Mouse (Mus musculus) layer of hippocampus, adult 2 months (tissue): Measurements from ENCODE around the gene Epha8. TPM values are rescaled to one million over a fixed set of nuclear protein-coding genes. Genes with fewer than 3 reads are reported as not detected.

Experiments
- DNase-seq, 2 experiments: peaks; one replicate each; pipeline ENCODE4 v3.0.0; 2022; ENCODE audit warnings: low spot score in 2 of 2
- H3K27ac ChIP-seq: fragments of 200-600 bp; 2 replicates; pipeline ENCODE4 v1.8.1; 2022
- H3K4me3 ChIP-seq: fragments of 200-600 bp; 2 replicates; pipeline ENCODE4 v1.8.1; 2022; ENCODE audit warnings: mild to moderate bottlenecking
- CTCF ChIP-seq: fragments of 200-600 bp; conservative IDR thresholded peaks from 2 replicates; pipeline ENCODE4 v1.8.1; 2022; ENCODE audit warnings: antibody characterized with exemption, mild to moderate bottlenecking, moderate library complexity
- total RNA-seq, 2 experiments: library from RNA; stranded (reverse); gene quantifications; 2 replicates each; pipeline ENCODE4 v1.2.3; 2021

The Epha8 gene
- total RNA-seq, 2 experiments from 2014 or later, result 1.4 to 2.7 TPM

DNA sequence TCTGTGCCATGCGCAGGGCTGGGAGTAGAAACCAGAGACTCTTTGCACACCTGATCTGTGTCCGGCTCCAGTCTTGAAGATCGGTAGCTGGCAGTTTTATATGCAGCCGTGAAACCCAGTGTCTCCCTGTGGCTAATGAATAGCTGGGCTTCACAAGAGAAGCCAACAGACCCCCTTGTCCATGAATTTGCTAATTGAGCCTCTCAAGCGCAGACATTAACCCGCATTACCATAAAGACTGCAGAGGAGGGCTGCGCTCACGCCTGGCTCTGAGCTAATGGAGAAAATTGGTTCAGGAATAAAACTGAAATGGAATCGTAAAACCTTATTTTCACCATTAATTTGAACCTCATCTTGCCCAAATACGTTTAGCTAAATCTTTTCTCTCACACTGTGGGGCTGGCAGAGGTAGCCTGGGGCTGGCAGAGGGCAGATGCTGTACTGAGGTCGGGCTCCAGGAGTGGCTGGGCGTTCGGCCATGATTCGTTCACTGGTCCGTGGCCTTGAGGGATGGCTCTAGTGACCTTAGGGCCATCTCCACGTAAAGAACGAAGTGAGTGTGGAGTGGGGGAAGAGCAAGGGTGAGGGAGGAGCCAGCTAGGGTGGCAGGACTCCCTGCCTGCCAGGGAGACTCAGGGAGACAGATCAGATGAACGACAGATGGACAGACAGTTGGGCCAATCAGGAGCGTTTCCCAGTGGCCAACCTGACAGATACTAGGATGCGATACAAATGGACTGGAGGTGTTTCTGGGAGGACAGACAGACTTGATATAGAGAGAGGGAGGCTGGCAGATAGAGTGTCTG is 40.1 kb downstream of the Epha8 start:
- DNase-seq, result no peak
- TF ChIP-seq CTCF, result no peak
- Histone ChIP-seq H3K27ac (no peak overlapping the region), H3K4me3 (no peak overlapping the region)

DNA sequence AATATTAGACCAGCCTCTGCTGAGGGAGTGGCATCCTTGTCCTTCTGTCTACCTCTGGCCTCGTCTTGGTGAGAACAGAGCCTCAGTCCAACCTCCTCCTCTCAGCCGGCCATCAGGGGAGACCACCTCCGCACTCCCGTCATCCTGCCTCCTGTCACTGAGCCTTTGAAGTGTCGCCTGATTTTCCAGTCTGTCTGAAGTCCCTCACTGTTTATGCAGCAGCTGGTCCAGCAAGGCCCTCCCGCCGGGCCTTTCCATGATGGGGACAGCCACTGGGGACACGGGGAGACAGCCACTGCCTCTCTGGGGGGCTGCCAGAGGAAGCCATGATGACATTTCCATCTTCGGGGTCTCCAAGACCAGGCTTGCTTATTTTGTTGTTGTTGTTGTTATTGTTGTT is 43.8 kb downstream of the Epha8 start:
- TF ChIP-seq CTCF, result no peak
- no peak overlapping the region for H3K27ac ChIP-seq
- H3K4me3 ChIP-seq, result no peak overlapping the region
- DNase-seq, result no peak

DNA sequence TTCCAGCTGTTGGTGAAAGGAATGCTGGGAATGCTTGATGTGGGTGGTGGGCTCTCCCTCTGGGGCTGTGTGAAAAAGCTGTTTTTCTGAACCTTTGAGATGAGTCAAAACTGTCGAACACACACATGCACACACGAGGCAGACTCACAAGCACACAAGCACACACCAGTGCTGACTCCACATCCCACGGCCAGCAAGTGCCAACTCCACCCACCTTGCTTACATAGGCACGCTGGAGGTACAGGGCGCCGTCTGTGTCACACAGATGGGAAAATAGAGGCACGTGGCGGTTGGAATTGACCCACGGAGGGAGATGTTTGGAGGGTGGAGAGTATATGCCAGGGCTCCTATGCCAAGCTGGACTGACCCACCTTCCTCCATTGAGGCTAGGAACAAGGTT is 44.8 kb downstream of the Epha8 start:
- Histone ChIP-seq H3K27ac (no peak overlapping the region), H3K4me3 (no peak overlapping the region)
- TF ChIP-seq CTCF, result no peak
- peak; percentile 32 to 56 for DNase-seq

DNA sequence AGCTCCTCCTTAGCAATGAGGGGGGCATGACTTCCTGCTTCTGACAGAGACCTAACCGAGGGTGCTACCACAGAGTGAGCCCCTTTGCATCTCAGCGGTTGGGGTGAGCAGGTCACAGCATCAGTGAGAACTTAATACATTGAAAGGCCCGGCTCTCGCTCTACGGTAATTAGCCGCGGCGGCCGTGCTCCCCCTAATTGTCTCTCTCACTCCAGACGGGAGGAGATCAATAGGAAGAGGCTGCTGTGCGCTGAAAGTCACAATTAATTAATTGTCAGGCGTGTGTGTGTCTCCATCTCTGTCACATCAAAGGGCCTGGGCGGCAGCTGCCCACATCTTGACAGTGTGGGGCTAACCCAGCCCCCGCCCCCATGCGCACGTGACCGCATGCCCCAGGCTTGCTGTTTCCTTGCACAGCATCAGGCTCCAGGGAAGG is 45.4 kb downstream of the Epha8 start:
- Histone ChIP-seq H3K4me3 (peak overlapping the region; percentile 13; the same call in 1 of the 2 replicates), H3K27ac (no peak overlapping the region)
- no peak for DNase-seq
- no peak for TF ChIP-seq CTCF

DNA sequence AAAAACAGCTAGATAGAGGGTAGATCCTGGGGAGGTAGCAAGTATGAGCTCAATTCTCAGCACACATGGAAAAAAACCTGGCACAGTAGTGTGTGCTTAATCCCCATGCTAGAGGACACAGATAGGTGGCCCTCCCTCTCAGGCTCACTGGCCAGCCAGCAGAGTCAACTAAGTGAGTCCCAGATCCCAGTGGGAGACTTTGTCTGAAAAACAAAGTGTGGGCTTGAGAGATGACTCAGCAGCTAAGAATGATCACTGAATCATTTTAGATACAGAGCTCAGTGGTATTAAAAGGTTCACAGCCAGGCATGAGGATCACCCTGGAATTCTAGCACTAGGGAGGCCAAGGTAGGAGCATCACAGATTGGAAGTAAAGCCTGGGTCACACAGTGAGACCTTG is 48.8 kb downstream of the Epha8 start:
- no peak for DNase-seq
- no peak for TF ChIP-seq CTCF
- H3K4me3 ChIP-seq, result no peak overlapping the region
- no peak overlapping the region for H3K27ac ChIP-seq

DNA sequence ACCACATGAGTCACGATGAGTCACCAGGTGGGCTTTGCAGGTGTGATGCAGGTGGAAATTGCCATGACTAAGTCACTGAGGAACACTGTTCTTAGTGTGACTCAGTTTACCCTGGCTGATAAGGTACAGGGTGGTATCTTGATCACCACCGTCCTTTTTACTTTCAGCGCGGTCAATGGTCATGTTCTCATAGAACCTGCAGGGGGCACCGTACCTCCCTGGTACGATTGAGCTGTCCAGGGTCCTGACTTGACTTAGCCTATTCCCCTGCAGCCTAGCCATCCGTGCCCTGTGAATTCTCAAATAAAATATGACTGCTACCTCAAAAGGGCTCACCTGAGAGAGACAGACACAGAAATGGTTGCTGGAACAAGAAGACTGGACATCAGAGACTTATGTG is 49.6 kb downstream of the Epha8 start:
- peak; percentile 84 for TF ChIP-seq CTCF
- Histone ChIP-seq H3K4me3 (no peak overlapping the region), H3K27ac (no peak overlapping the region)
- no peak for DNase-seq

DNA sequence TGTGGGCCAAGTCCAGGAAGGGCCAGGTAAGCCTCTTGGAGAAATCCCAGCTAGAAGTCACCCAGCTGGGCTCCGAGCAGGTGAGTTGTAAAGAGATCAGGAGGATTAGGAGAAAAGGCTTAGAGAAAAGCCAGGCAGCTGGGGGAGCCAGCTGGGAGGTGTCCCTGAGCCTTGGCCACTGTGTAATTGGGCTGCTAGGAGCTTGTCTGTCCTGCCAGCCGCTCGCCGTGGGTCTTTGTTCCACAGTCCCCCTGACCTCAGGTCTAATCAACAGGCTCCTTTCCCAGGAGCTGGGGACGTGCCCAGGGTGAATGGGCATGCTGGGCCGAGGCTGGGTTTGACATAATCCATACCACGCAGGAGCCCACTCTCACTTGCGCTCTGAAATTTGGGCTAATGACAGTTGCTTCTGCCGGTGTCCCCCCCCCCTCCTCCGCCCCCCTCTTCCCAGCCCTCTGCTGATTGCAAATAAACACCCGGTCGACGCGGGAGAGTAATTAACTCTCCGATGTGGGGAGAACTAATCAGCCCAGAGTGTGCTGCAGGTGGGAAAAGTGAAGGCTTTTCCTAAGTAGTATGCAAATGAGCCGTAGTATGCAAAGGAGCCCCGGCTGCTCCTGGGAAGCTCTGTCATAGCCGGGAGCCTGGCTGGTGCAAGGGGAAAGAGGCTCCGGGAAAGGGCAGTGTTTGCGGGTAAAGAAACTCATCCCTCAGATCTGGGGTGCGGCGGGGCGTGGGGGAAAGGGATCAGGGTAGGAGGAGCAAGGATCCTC is 51.7 kb downstream of the Epha8 start:
- Histone ChIP-seq H3K27ac (no peak overlapping the region), H3K4me3 (no peak overlapping the region)
- no peak for DNase-seq
- TF ChIP-seq CTCF, result no peak

DNA sequence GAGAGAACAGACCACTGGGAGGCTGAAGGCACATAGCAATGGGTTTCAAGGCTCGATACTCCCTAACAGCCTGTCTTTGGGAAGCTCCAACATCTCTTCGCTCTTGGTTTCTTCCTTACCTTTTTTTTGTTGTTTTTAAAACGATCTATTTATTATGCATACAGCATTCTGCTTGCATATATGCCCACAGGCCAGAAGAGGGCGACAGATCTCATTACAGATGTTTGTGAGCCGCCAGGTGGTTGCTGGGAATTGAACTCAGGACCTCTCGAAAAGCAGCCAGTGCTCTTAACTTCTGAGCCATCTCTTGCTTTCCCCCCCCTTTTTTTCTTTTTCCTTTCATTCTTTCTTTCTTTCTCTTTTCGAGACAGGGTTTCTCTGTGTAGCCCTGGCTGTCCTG is 57.5 kb downstream of the Epha8 start:
- no peak for DNase-seq
- TF ChIP-seq CTCF, result peak; percentile 62
- H3K27ac ChIP-seq, result no peak overlapping the region
- no peak overlapping the region for H3K4me3 ChIP-seq

DNA sequence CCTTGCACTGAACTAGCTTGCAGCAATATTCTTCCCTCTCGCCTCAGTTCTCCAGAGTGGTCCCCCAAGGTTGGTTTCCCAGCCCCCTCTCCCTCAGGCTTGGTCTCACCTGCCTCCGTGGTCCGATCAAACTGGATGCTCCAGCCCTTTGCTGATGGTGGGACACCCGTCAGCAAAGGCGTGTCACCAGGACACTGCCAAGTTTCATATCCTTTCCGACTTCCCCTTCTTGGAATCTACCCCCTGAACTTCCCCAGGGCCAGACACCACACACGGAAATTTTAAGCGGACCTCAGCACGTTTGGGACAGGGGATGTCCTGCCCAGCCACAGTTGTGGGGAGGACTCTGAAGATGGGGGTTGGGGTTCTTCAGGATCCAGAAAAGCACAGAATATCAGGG is 58.0 kb downstream of the Epha8 start, which contains the start of gene C1qa:
Gene C1qa, minus strand, starts transcription at position 167 of the 400 bp plus-strand sequence.
- peak within 1 kb of the TSS; percentile 39; the same call in 1 of the 2 replicates for H3K27ac ChIP-seq
- H3K4me3 ChIP-seq, result no peak within 1 kb of the TSS; the same call in 1 of the 2 replicates
- no peak for TF ChIP-seq CTCF
- DNase-seq, result no peak

DNA sequence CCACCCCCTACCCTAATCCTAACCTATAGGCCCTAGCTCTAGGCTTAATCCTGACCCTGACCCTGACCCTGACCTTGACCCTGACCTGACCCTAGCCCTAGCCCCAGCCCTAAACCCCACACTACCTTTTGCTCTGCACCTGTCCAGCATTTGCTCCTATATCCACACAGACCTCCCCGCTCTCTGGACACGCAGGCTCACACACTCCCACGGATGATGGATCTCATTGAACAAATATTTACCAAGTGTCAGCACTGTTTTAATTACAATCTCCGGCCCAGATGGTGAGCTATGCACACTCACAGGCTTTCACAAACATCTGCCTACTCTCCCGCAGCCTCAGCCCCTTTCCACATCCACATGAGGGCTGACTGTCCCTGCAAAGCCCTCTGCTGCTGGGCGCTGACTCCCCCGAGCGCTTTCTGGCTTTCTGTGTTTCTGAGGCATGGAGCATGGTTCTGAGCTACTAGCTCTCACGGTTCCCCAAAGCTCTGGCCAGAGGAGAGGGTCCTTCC is 58.5 kb downstream of the Epha8 start:
- no peak overlapping the region; the same call in 1 of the 2 replicates for H3K4me3 ChIP-seq
- no peak for DNase-seq
- no peak for TF ChIP-seq CTCF
- H3K27ac ChIP-seq, result peak overlapping the region; percentile 39; the same call in 1 of the 2 replicates

DNA sequence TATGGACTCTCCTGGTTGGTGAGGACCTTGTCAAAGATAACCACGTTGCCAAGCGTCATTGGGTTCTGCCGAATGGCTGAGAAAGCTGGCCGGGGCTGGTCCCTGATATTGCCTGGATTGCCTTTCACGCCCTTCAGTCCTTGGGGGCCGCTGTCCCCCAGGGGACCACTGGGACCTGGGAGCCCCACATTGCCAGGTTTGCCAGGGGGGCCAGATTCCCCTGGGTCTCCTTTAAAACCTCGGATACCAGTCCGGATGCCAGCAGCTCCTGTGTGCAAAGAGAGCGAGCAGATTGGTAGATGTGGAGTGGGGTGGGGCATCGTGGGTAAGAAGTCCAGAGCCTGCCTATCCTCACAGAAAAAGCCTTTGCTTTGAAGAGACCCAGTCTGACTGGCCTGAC is 60.2 kb downstream of the Epha8 start:
- no peak for DNase-seq
- H3K27ac ChIP-seq, result no peak overlapping the region
- no peak for TF ChIP-seq CTCF

DNA sequence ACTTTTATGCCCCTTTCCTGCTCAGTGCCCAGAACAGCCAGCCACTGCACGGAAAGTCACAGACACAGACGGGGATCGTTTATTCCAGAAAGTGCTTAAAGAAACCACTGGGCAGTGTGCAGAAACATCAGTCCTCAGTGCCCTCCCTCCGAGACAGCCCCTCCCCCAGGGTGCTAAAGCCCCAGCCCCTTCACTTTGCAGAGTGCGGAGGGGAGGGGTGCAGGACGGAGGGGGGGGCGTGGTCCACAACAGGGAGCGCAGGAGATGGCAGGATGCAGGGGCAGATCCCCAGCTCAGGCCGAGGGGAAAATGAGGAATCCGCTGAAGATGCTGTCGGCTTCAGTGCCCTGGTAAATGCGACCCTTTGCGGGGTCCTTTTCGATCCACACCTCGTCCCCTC is 60.8 kb downstream of the Epha8 start:
- no peak overlapping the region for H3K4me3 ChIP-seq
- DNase-seq, result no peak
- no peak overlapping the region for H3K27ac ChIP-seq
- TF ChIP-seq CTCF, result no peak

More for the DNA sequence above, 60.2 kb downstream of the Epha8 start:
- no peak overlapping the region for H3K4me3 ChIP-seq

DNA sequence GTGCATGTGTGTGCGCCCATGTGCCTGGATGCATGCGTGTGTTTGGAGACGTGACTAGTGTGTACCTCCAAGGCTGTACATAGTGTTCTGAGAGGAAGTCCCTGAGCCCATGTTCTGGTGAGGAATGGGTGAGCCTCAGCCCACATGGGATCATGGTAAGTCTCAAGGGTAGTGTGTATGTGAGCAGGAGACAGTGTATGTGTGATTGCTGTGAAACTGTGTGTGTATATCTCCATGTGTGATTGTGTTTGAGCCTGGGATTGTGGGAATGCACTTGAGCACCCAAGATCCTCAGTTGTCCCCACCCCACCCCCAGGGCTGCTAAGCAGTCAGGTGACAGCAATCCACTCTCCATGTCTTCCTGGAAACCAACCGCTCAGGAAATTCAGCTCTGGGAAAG is 61.8 kb downstream of the Epha8 start:
- H3K27ac ChIP-seq, result no peak overlapping the region
- no peak overlapping the region for H3K4me3 ChIP-seq
- DNase-seq, result no peak
- TF ChIP-seq CTCF, result no peak
